ENCODE assay signal across 10 mouse cellular contexts in genomic region chr6:88743601-88744291, GRCm38 (mm10). TPM values are rescaled to one million over a fixed set of nuclear protein-coding genes. Genes with fewer than 3 reads are reported as not detected.
A peak's percentile ranks its signal among the peaks of the same experiment; 100 is the strongest.
DNase-seq lines count a peak whose midpoint lies in the region; ATAC-seq and TF ChIP-seq lines count a peak whose summit lies in the region.
"Had no signal": no experiment of that assay in that cellular context is flagged by ENCODE, and none has a peak within 500 bp of the region (broad histone marks: within the 10 kb centered on the region; RNA-seq: fewer than 3 reads in every experiment).

No protein-coding gene starts in this region.

- peaks cover 35% of the 10 kb centered on the region for H3K4me1 ChIP-seq in liver, adult 2 months (ENCODE audit: control insufficient read depth, insufficient read depth, low read length)
- peaks cover 36% of the 10 kb centered on the region for H3K4me1 ChIP-seq in liver, postnatal 0 days (ENCODE audit: insufficient read depth)
- peaks cover 17% of the 10 kb centered on the region for H3K4me1 ChIP-seq in hindbrain, embryonic 12.5 days
- H3K4me1 ChIP-seq in neural tube, embryonic 13.5 days (replicated peaks): peaks cover 45% of the 10 kb centered on the region

- no peak for TF ChIP-seq CTCF in liver, adult 2 months (IDR thresholded peaks at IDR 0.05; ENCODE audit: low read depth, low read length)
- TF ChIP-seq CTCF in liver, postnatal 0 days (IDR thresholded peaks at IDR 0.05; ENCODE audit: low read depth): no peak

- H3K79me2 ChIP-seq in liver, adult 2 months (ENCODE audit: control insufficient read depth, insufficient read depth, low read length): peaks cover 19% of the 10 kb centered on the region

- WGBS in liver, adult 2 months: 28% methylated on average over 14 of the region's 14 CpGs
- WGBS in liver, postnatal 0 days (ENCODE audit: insufficient replicate concordance): 74% methylated on average over 14 of the region's 14 CpGs
- WGBS in hindbrain, embryonic 12.5 days: 60% methylated on average over 14 of the region's 14 CpGs
- WGBS in neural tube, embryonic 13.5 days: 42% methylated on average over 14 of the region's 14 CpGs

- no peak for TF ChIP-seq POLR2A in liver, adult 2 months (IDR thresholded peaks at IDR 0.05; ENCODE audit: extremely low read depth, insufficient read depth, low read length)

- peaks cover 2% of the 10 kb centered on the region; the same call in 1 of the 2 replicates for H3K36me3 ChIP-seq in liver, adult 2 months (ENCODE audit: control insufficient read depth, insufficient read depth, low read length)
- no peaks in the 10 kb centered on the region; the same call in 1 of the 2 replicates for H3K36me3 ChIP-seq in liver, postnatal 0 days (replicated peaks; ENCODE audit: insufficient read depth, low read length)
- no peaks in the 10 kb centered on the region for H3K36me3 ChIP-seq in hindbrain, embryonic 12.5 days
- H3K36me3 ChIP-seq in neural tube, embryonic 13.5 days: no peaks in the 10 kb centered on the region
- H3K36me3 ChIP-seq: heart, embryonic 15.5 days; limb, embryonic 12.5 days had no signal

- H3K4me2 ChIP-seq in liver, postnatal 0 days (ENCODE audit: low read depth, low read length): no peak overlapping the region
- H3K4me2 ChIP-seq in hindbrain, embryonic 12.5 days (replicated peaks): no peak overlapping the region
- H3K4me2 ChIP-seq in neural tube, embryonic 13.5 days: no peak overlapping the region
- H3K4me2 ChIP-seq: heart, embryonic 15.5 days; limb, embryonic 12.5 days had no signal

- ATAC-seq in liver, postnatal 0 days: no peak
- peak; percentile 68 for ATAC-seq in hindbrain, embryonic 12.5 days (ENCODE audit: low FRiP score)
- peak; percentile 73 for ATAC-seq in neural tube, embryonic 13.5 days (ENCODE audit: low read depth)
- no peak for ATAC-seq in megakaryocyte progenitor cell, adult 5-6 weeks (replicated peaks; ENCODE audit: poor library complexity)

- peak; percentile 49 to 54 for DNase-seq in cerebellum, postnatal 36 days
- no peak for DNase-seq in cerebellum, adult 11-12 months
- DNase-seq in liver, adult 2 months (ENCODE audit: extremely low read depth, low read depth, low spot score): peak; percentile 82
- DNase-seq in liver, postnatal 0 days: no peak
- no peak for DNase-seq in adrenal gland, adult 18-20 months (ENCODE audit: low spot score in 2 of 2)

- H3K9ac ChIP-seq in liver, adult 2 months (ENCODE audit: low read depth, low read length): peak overlapping the region; percentile 56
- H3K9ac ChIP-seq in liver, postnatal 0 days (replicated peaks): no peak overlapping the region
- H3K9ac ChIP-seq in hindbrain, embryonic 12.5 days: no peak overlapping the region
- no peak overlapping the region for H3K9ac ChIP-seq in neural tube, embryonic 13.5 days
- H3K9ac ChIP-seq: heart, embryonic 15.5 days; limb, embryonic 12.5 days had no signal

- peak overlapping the region; percentile 92 for H3K27ac ChIP-seq in liver, adult 2 months (replicated peaks; ENCODE audit: insufficient read depth, low read depth, low read length)
- H3K27ac ChIP-seq in liver, postnatal 0 days (ENCODE audit: low read depth): no peak overlapping the region
- peak overlapping the region; percentile 71; the same call in 1 of the 2 replicates for H3K27ac ChIP-seq in hindbrain, embryonic 12.5 days
- peak overlapping the region; percentile 89 for H3K27ac ChIP-seq in neural tube, embryonic 13.5 days (replicated peaks)
- H3K27ac ChIP-seq: heart, embryonic 15.5 days; limb, embryonic 12.5 days had no signal

- TF ChIP-seq EP300 in liver, postnatal 0 days (IDR thresholded peaks at IDR 0.05; ENCODE audit: low read depth): no peak

- peaks cover 4% of the 10 kb centered on the region; the same call in 1 of the 2 replicates for H3K9me3 ChIP-seq in liver, postnatal 0 days (ENCODE audit: low read length)
- no peaks in the 10 kb centered on the region for H3K9me3 ChIP-seq in hindbrain, embryonic 12.5 days (replicated peaks)
- no peaks in the 10 kb centered on the region for H3K9me3 ChIP-seq in neural tube, embryonic 13.5 days
- H3K9me3 ChIP-seq: heart, embryonic 15.5 days; limb, embryonic 12.5 days had no signal

- no peak overlapping the region for H3K4me3 ChIP-seq in liver, adult 2 months (ENCODE audit: insufficient read depth, low read depth, low read length)
- no peak overlapping the region for H3K4me3 ChIP-seq in liver, postnatal 0 days (ENCODE audit: low read depth, low read length)
- H3K4me3 ChIP-seq in hindbrain, embryonic 12.5 days: no peak overlapping the region
- no peak overlapping the region for H3K4me3 ChIP-seq in neural tube, embryonic 13.5 days
- H3K4me3 ChIP-seq: heart, embryonic 15.5 days; limb, embryonic 12.5 days had no signal

- no peaks in the 10 kb centered on the region for H3K27me3 ChIP-seq in liver, adult 2 months (ENCODE audit: control insufficient read depth, insufficient read depth, low read length)
- no peaks in the 10 kb centered on the region for H3K27me3 ChIP-seq in liver, postnatal 0 days (ENCODE audit: insufficient read depth, low read length)
- H3K27me3 ChIP-seq in hindbrain, embryonic 12.5 days: no peaks in the 10 kb centered on the region
- H3K27me3 ChIP-seq in neural tube, embryonic 13.5 days: no peaks in the 10 kb centered on the region
- H3K27me3 ChIP-seq: heart, embryonic 15.5 days had no signal

RNA-seq across cellular contexts. Expression of gene Mgll, which starts 19.5 kb away (rescaled TPM):
- total RNA-seq in liver, adult 2 months (2014; rRNA removed): 56.2 and 81.3 TPM in 2 replicates
- polyA plus RNA-seq in liver, adult 2 months (2012; rRNA removed): 156 and 158 TPM in 2 replicates
- polyA plus RNA-seq in liver, postnatal 0 days (2015; fragmentation: Nextera tagmentation; extraction: Ambion mirVana): 106 and 121 TPM in 2 replicates
- polyA plus RNA-seq in hindbrain, embryonic 12.5 days (2016; fragmentation: Nextera tagmentation; extraction: Ambion mirVana): 6.5 and 9.7 TPM in 2 replicates
- polyA plus RNA-seq in neural tube, embryonic 13.5 days (2015; fragmentation: Nextera tagmentation; extraction: Ambion mirVana): 30.9 and 32.0 TPM in 2 replicates
- 1.7 and 1.9 TPM in 2 replicates for total RNA-seq in megakaryocyte progenitor cell, adult 5-6 weeks (2015)
- total RNA-seq in megakaryocyte progenitor cell, adult 5-6 weeks (2017): 1.6 and 2.7 TPM in 2 replicates
- total RNA-seq in adrenal gland, adult 18-20 months (2021): 100 to 1,000 TPM; 197 to 247 TPM

Comparison
In these comparisons a context has a peak if more than half of its experiments do, and no peak if none do; other contexts are left out.
1. DNase-seq: peak in cerebellum, postnatal 36 days (2 of 2) and liver, adult 2 months (single experiment); none in cerebellum, adult 11-12 months (single experiment), liver, postnatal 0 days (single experiment) and adrenal gland, adult 18-20 months (0 of 2).
2. ATAC-seq: peak in hindbrain, embryonic 12.5 days (single experiment) and neural tube, embryonic 13.5 days (single experiment); none in liver, postnatal 0 days (single experiment) and megakaryocyte progenitor cell, adult 5-6 weeks (single experiment).